Mouse (Mus musculus) embryonic facial prominence, embryonic 10.5 days (tissue): ENCODE results near the gene Chpf. TPM values are rescaled to one million over a fixed set of nuclear protein-coding genes. Genes with fewer than 3 reads are reported as not detected.
A peak's percentile ranks its signal among the peaks of the same experiment; 100 is the strongest.

Source experiments
- DNase-seq: peaks from one replicate; pipeline ENCODE4 v3.0.0-alpha.2; 2017; ENCODE audit warnings: low spot score
- H3K27ac ChIP-seq: fragments of 300-500 bp; sonication (generic); replicated peaks from 2 replicates; pipeline ENCODE4 v1.5.1; 2016; ENCODE audit warnings: mild to moderate bottlenecking
- H3K27me3 ChIP-seq: fragments of 300-500 bp; sonication (generic); replicated peaks from 2 replicates; pipeline ENCODE4 v1.6.1; 2016; ENCODE audit warnings: low read depth, mild to moderate bottlenecking; ENCODE audit not compliant: poor library complexity, severe bottlenecking
- H3K36me3 ChIP-seq: fragments of 300-500 bp; sonication (generic); replicated peaks from 2 replicates; pipeline ENCODE4 v1.6.1; 2016; ENCODE audit warnings: mild to moderate bottlenecking, moderate library complexity
- H3K4me1 ChIP-seq: fragments of 300-500 bp; sonication (generic); 2 replicates; pipeline ENCODE4 v1.6.1; 2016
- H3K4me3 ChIP-seq: fragments of 300-500 bp; sonication (generic); 2 replicates; pipeline ENCODE4 v1.5.1; 2016; ENCODE audit warnings: mild to moderate bottlenecking, moderate library complexity
- H3K9me3 ChIP-seq: fragments of 300-500 bp; sonication (generic); 2 replicates; pipeline ENCODE4 v1.6.1; 2016; ENCODE audit warnings: mild to moderate bottlenecking
- WGBS: fragments of 180-500 bp; shearing (Covaris S2); methylation state at CpG from one replicate; pipeline ENCODE4 v1.1.7; 2016; 5-methylcytosine and 5-hydroxymethylcytosine counted together
- polyA plus RNA-seq: library from polyadenylated mRNA; unstranded; fragments of >200 nt; fragmentation: Nextera tagmentation; extraction: Ambion mirVana; gene quantifications from 2 replicates; pipeline ENCODE4 v1.2.1, GENCODE M21; 2016

Chpf gene
- polyA plus RNA-seq, 1 experiment from 2014 or later, result 25.3 TPM

GRCm38 (mm10) chr1:75442171-75442570 lies 36.9 kb downstream of the Chpf start:
- DNase-seq, result no peak
- Histone ChIP-seq H3K27ac (peak overlapping the region; percentile 78; the same call in 1 of the 2 replicates), H3K27me3 (peaks cover 42% of the 10 kb centered on the region), H3K4me1 (peaks cover 77% of the 10 kb centered on the region), H3K36me3 (peaks cover 24% of the 10 kb centered on the region), H3K9me3 (no peaks in the 10 kb centered on the region), H3K4me3 (no peak overlapping the region)
- 88% methylated on average over 9 of the region's 9 CpGs for WGBS

DNA sequence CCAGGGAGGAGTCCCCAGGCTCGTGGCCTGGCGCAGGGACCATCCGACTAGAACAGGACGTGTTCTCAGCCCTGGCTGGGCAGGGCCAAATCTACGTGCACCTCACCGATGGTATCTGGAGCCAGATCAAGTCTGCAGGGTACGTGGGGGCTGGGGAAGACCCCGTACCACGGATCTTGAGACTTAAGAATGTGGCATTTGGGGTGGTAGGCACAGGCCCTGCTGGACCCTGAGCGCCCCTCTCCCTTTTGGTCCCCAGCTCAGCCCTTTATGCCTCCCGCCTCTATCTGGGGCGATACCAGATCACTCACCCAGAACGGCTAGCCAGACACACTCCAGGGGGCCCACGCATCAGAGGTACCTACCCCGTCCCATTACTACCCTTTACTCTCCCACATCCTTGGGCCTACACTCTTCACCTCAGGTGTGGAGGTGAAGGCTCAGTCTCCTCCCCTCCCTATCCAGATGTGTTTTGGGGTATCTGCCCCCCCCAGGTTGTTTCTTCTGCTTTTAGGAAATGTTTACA lies 37.6 kb downstream of the Chpf start:
- Histone ChIP-seq H3K27ac (0 out of 2 replicates have a peak overlapping the region, but pooled peaks have one; percentile 78), H3K9me3 (no peaks in the 10 kb centered on the region), H3K27me3 (peaks cover 36% of the 10 kb centered on the region), H3K4me3 (no peak overlapping the region), H3K4me1 (peaks cover 77% of the 10 kb centered on the region), H3K36me3 (peaks cover 24% of the 10 kb centered on the region)
- WGBS, result 88% methylated on average over 15 of the region's 15 CpGs
- DNase-seq, result no peak

DNA sequence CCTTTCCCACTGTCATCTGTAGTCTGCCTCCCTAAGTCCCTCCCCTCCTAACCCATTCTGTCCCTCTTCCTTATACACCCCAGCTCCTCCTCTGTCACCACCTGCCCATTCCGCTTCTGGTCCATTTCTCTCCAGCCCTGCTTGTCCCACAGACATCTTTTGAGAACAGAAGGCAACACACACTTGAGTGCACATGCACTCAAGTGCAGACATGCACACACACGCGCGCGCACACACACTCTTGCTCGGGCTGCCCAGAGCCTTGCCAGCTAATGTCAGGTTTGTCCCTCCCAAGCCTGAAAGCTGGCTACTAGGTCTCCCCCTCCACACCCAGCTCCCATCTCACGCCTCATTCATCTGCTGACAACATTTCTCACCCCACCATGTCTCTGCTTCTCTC lies 38.4 kb downstream of the Chpf start:
- peaks cover 24% of the 10 kb centered on the region for H3K36me3 ChIP-seq
- peaks cover 75% of the 10 kb centered on the region for H3K4me1 ChIP-seq
- 0 out of 2 replicates have a peak overlapping the region, but pooled peaks have one; percentile 7 for H3K27ac ChIP-seq
- no peaks in the 10 kb centered on the region for H3K9me3 ChIP-seq
- no peak overlapping the region for H3K4me3 ChIP-seq
- WGBS, result 93% methylated on average over 7 of the region's 7 CpGs
- peaks cover 27% of the 10 kb centered on the region for H3K27me3 ChIP-seq
- no peak for DNase-seq

- H3K4me3 ChIP-seq, result no peak overlapping the region
- 0 out of 2 replicates have a peak overlapping the region, but pooled peaks have one; percentile 19 for H3K27ac ChIP-seq
- peaks cover 11% of the 10 kb centered on the region for H3K27me3 ChIP-seq
- no peaks in the 10 kb centered on the region for H3K9me3 ChIP-seq
- H3K4me1 ChIP-seq, result peaks cover 68% of the 10 kb centered on the region
- DNase-seq, result no peak
- peaks cover 24% of the 10 kb centered on the region for H3K36me3 ChIP-seq
- 84% methylated on average over 8 of the region's 9 CpGs for WGBS
Observed at GRCm38 (mm10) chr1:75438782-75439181, 40.3 kb downstream of the Chpf start.

DNA sequence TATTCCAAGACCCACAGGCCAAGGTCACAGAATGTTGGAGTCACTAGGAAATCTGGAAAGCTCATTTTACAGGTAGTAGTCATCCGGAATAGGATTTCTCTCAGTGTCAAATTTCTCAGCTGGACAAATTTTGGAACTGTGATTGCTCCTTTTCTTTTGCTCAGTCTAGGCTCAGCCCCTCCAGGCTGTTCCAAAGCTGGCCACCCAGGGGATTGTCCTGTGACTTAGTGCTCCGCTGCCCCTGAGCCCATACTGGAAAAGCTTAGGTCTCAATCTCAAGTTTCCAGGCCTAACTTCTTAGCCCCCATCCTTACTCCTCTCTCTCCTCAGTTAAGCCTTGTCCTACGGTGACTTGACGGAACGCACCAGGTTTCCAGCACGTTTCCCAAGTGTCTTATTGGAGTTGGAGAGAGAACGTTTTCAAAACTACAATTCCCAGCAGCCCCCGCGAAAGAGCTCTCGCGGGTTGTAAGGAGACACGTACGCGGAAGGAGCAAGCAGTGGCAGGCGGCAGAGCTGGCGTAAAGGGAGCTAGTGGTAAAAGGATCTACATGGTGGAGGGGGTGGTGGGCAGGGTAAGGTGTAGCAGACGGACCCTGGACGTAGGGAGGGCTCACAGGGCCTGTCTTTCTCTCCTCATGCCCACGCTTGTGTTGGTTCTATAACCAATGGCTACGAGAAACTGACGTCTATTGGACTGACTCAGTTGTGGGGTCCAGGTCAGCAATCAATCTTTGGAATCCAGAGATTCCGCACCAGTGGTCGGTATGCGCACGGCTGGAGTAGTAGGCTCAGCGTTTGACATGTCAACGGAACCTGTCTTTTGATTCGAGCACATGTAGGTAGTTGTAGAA lies 43.4 kb downstream of the Chpf start, which contains the start of gene Gmppa:
TSS of gene Gmppa (plus strand) at position 456 of the 854 bp plus-strand sequence.
- Histone ChIP-seq H3K27ac (peak within 1 kb of the TSS; percentile 84), H3K4me1 (peaks cover 59% of the 10 kb centered on the region), H3K4me3 (peak within 1 kb of the TSS; percentile 74), H3K36me3 (peaks cover 6% of the 10 kb centered on the region), H3K9me3 (no peaks in the 10 kb centered on the region), H3K27me3 (peaks cover 7% of the 10 kb centered on the region; the same call in 1 of the 2 replicates)
- peak; percentile 85 for DNase-seq
- 5% methylated on average over 28 of the region's 28 CpGs for WGBS

GRCm38 (mm10) chr1:75425796-75426471 lies 53.2 kb downstream of the Chpf start:
- H3K4me1 ChIP-seq, result peaks cover 93% of the 10 kb centered on the region
- peaks cover 17% of the 10 kb centered on the region for H3K36me3 ChIP-seq
- 29% methylated on average over 10 of the region's 10 CpGs for WGBS
- no peaks in the 10 kb centered on the region for H3K9me3 ChIP-seq
- no peak overlapping the region for H3K27ac ChIP-seq
- DNase-seq, result peak; percentile 87
- H3K4me3 ChIP-seq, result no peak overlapping the region; the same call in 1 of the 2 replicates
- peaks cover 68% of the 10 kb centered on the region for H3K27me3 ChIP-seq

Other genes with a start within 250 kb of the Chpf start
- gene A630095N17Rik, start 247.2 kb downstream of the Chpf start, polyA plus RNA-seq, result not detected in 2 replicates
- gene Dnajb2, start 242.9 kb downstream of the Chpf start, polyA plus RNA-seq, result 27.0 and 27.5 TPM in 2 replicates
- gene Ptprn, start 214.8 kb downstream of the Chpf start, polyA plus RNA-seq, result 1.7 and 2.1 TPM in 2 replicates
- 1.9 and 2.5 TPM in 2 replicates for gene Resp18, start 200.9 kb downstream of the Chpf start, polyA plus RNA-seq
- 144 and 150 TPM in 2 replicates for gene Dnpep, start 161.3 kb downstream of the Chpf start, polyA plus RNA-seq
- gene Des, start 119.0 kb downstream of the Chpf start, polyA plus RNA-seq, result 10.4 and 15.6 TPM in 2 replicates
- gene Speg, start 104.0 kb downstream of the Chpf start, polyA plus RNA-seq, result 30.2 and 30.6 TPM in 2 replicates
- gene Gmppa, start 43.4 kb downstream of the Chpf start, polyA plus RNA-seq, result 57.1 and 61.3 TPM in 2 replicates
- gene Asic4, start 28.9 kb downstream of the Chpf start, polyA plus RNA-seq, result 2.1 and 2.4 TPM in 2 replicates
- 3.3 and 3.5 TPM in 2 replicates for gene Tmem198, start 225 bp upstream of the Chpf start, polyA plus RNA-seq
- gene Obsl1, start 27.1 kb upstream of the Chpf start, polyA plus RNA-seq, result 57.9 and 63.0 TPM in 2 replicates
- 2.3 and 3.1 TPM in 2 replicates for gene Inha, start 27.8 kb upstream of the Chpf start, polyA plus RNA-seq
- gene Stk11ip, start 42.2 kb upstream of the Chpf start, polyA plus RNA-seq, result 31.7 and 33.4 TPM in 2 replicates
- gene Slc4a3, start 67.0 kb upstream of the Chpf start, polyA plus RNA-seq, result 15.7 and 18.0 TPM in 2 replicates